Mouse (Mus musculus) frontal cortex, adult (tissue): ENCODE results near the gene Olfr476.
"Not testable (repeated sequence)": the region's sequence is repeated elsewhere in the genome, so short reads cannot be mapped to it uniquely, and the experiment has no call there.

Experiments
- ATAC-seq: cut with Nextera tagmentation; 2 replicates; pipeline ENCODE4 v1.9.2; 2017; ENCODE audit warnings: mild to moderate bottlenecking, moderate library complexity, mixed read lengths; ENCODE audit not compliant: low TSS enrichment

The Olfr476 gene

GRCm38 (mm10) chr7:107964503-107964902 is at the start of gene Olfr476:
TSS of gene Olfr476 (plus strand) at chr7:107964803.
- ATAC-seq, result no peak

DNA sequence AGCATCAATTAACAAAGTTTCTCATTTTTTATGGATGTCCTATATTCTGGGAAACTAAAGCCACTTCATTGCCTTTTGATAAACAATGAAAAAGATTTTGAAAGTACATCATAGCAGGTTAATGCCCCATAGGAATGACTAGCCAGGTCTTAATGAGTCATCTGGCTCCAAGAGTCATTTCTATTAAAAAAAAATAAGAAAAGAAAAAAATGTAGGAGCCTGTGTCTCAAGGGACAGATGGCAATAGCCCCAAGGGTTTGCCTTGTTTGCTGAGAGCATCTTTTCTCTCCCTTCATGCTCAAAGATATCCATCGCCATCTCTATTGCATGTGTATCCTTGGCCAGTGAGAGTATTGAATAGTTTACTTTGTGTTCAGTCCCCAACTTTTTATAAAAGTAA is 34.5 kb upstream of the Olfr476 start, which contains the start of gene Olfr473:
Gene Olfr473 (plus strand): TSS at position 301 of the 400 bp plus-strand sequence.
- no peak for ATAC-seq

DNA sequence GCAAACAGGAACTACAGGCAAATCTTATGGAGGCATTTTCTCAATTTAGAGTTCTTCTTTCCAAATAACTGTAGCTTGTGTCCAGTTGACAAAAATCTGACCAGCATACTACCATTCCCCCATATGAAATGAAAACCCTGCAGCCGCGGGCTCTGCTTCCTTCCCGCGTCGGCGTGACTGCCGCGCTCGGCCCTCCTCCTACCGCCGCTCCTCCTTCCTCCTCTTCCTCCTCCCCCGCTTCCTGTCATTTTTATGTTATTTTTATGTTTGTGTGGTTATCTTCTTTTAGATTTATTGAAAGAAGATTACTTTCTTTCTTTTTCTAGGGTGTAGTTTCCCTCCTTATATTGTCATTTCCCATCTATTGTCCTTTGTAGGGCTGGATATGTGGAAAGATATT is 12.1 kb upstream of the Olfr476 start:
- ATAC-seq, result not testable (repeated sequence)

GRCm38 (mm10) chr7:107954343-107954742 is 10.3 kb upstream of the Olfr476 start, which contains the start of gene Olfr474:
TSS of gene Olfr474 (plus strand) at chr7:107954643.
- ATAC-seq, result no peak

DNA sequence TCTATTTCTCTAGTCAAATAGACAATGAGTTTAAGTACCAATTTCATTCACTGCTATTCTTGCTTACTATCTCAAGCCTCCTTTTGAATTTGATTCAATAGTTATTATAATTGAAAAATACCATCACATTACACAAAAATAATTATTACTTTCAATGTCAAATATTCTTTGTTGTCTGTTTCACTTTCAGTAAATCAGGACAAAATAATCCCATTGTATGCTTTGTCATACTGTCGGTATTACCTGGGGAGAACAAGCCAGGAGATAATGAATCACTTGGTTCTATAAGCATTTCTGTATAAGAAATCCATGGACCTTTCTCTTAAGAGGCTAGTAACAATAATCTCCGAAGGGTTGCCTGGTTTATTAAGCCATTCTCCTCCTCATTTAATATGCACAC is 21.8 kb downstream of the Olfr476 start, which contains the start of gene Olfr477:
Gene Olfr477 (plus strand): TSS at position 301 of the 400 bp plus-strand sequence.
- no peak for ATAC-seq

DNA sequence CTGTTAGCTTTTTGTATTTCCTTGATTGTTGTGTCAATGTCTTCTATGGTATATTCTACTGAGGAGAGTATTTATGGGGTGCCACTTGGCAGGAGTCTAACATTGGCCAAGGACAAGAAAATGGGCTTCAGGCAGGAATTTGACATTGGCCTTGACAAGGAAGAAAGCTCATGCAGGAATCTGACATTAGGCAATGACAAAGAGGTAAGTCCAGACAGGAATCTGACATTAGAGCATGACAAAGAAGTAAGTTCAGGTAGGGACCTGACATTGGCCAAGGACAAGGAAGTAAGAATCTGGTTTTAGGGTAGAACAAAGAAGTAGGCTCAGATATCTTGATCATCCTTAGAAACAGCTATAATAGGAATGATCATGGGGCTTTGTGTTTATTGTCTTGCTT is 49.7 kb downstream of the Olfr476 start:
- ATAC-seq, result not testable (repeated sequence)
